Comparison of ENCODE assay signal across 8 mouse cellular contexts in genomic region chr6:114894548-114895106, GRCm38 (mm10).
DNase-seq lines count a peak whose midpoint lies in the region; ATAC-seq lines count a peak whose summit lies in the region.

No protein-coding gene starts in this region.

- peak; percentile 43 for DNase-seq in adrenal gland, postnatal 14 days
- no peak for DNase-seq in adrenal gland, adult 8-10 months
- no peak for DNase-seq in midbrain, embryonic 10.5 days (ENCODE audit: low spot score)
- DNase-seq in thymus, postnatal 0 days (ENCODE audit: low spot score), result peak; percentile 78
- DNase-seq in cerebellum, adult 18-20 months, result no peak
- no peak for DNase-seq in urinary bladder, adult 18-20 months (ENCODE audit: low spot score in 2 of 2)

- H3K9ac ChIP-seq in midbrain, embryonic 15.5 days, result no peak overlapping the region
- H3K9ac ChIP-seq in liver, embryonic 12.5 days, result 0 out of 2 replicates have a peak overlapping the region, but pooled peaks have one; percentile 54

- peaks cover 60% of the 10 kb centered on the region for H3K4me1 ChIP-seq in midbrain, embryonic 10.5 days
- H3K4me1 ChIP-seq in midbrain, embryonic 15.5 days, result peaks cover 43% of the 10 kb centered on the region
- H3K4me1 ChIP-seq in liver, embryonic 12.5 days, result peaks cover 67% of the 10 kb centered on the region

- no peak overlapping the region for H3K4me3 ChIP-seq in midbrain, embryonic 10.5 days
- no peak overlapping the region for H3K4me3 ChIP-seq in midbrain, embryonic 15.5 days
- no peak overlapping the region for H3K4me3 ChIP-seq in liver, embryonic 12.5 days

- H3K4me2 ChIP-seq in midbrain, embryonic 15.5 days, result no peak overlapping the region
- H3K4me2 ChIP-seq in liver, embryonic 12.5 days, result peak overlapping the region; percentile 45; the same call in 1 of the 2 replicates

- H3K27ac ChIP-seq in midbrain, embryonic 10.5 days (replicated peaks), result peak overlapping the region; percentile 69
- H3K27ac ChIP-seq in midbrain, embryonic 15.5 days, result no peak overlapping the region
- H3K27ac ChIP-seq in liver, embryonic 12.5 days, result peak overlapping the region; percentile 72

- H3K36me3 ChIP-seq in midbrain, embryonic 10.5 days, result peaks cover 55% of the 10 kb centered on the region
- no peaks in the 10 kb centered on the region for H3K36me3 ChIP-seq in midbrain, embryonic 15.5 days (replicated peaks)
- H3K36me3 ChIP-seq in liver, embryonic 12.5 days, result peaks cover 22% of the 10 kb centered on the region

- H3K9me3 ChIP-seq in midbrain, embryonic 10.5 days (replicated peaks), result peaks cover 6% of the 10 kb centered on the region; the same call in 1 of the 2 replicates
- no peaks in the 10 kb centered on the region for H3K9me3 ChIP-seq in midbrain, embryonic 15.5 days
- no peaks in the 10 kb centered on the region for H3K9me3 ChIP-seq in liver, embryonic 12.5 days (replicated peaks)

- 76% methylated on average over 4 of the region's 4 CpGs for WGBS in midbrain, embryonic 10.5 days
- 71% methylated on average over 4 of the region's 4 CpGs for WGBS in midbrain, embryonic 15.5 days
- WGBS in liver, embryonic 12.5 days (ENCODE audit: insufficient replicate concordance), result 36% methylated on average over 4 of the region's 4 CpGs

- H3K27me3 ChIP-seq in midbrain, embryonic 10.5 days (ENCODE audit: low read depth, poor library complexity, severe bottlenecking), result no peaks in the 10 kb centered on the region
- no peaks in the 10 kb centered on the region for H3K27me3 ChIP-seq in midbrain, embryonic 15.5 days (replicated peaks)
- H3K27me3 ChIP-seq in liver, embryonic 12.5 days (replicated peaks), result no peaks in the 10 kb centered on the region

- ATAC-seq in midbrain, embryonic 15.5 days (replicated peaks), result no peak
- ATAC-seq in liver, embryonic 12.5 days, result 0 out of 2 replicates have a peak, but pooled peaks have one; percentile 2

Comparison
In these comparisons a context has a peak if more than half of its experiments do, and no peak if none do; other contexts are left out.
1. DNase-seq: peak in adrenal gland, postnatal 14 days (single experiment) and thymus, postnatal 0 days (single experiment); none in adrenal gland, adult 8-10 months (single experiment), midbrain, embryonic 10.5 days (single experiment), cerebellum, adult 18-20 months (0 of 2) and urinary bladder, adult 18-20 months (0 of 2).